Mouse (Mus musculus): ENCODE measurements around the gene Rnase12. TPM values are rescaled to one million over a fixed set of nuclear protein-coding genes. Genes with fewer than 3 reads are reported as not detected.

The Rnase12 gene
- total RNA-seq, 2 experiments from 2014 or later = not detected

- Histone ChIP-seq H3K4me3 (peak overlapping the region; percentile 67; the same call in 1 of the 2 replicates), H3K27ac (peak overlapping the region; percentile 1; the same call in 1 of the 2 replicates)
- no peak for TF ChIP-seq CTCF (IDR thresholded peaks at IDR 0.05)
- DNase-seq (ENCODE audit: extremely low spot score in 1 of 2, low spot score in 2 of 2) = no peak
- intact Hi-C loops (cut with DNase I) = loop anchor here (10.0 kb wide), 1 partner anchor 1013 kb away; the partner anchor contains the start of gene Hnrnpc
Measured at GRCm38 (mm10) chr14:51092073-51092620, 34.7 kb upstream of the Rnase12 start.

- H3K27ac ChIP-seq = peak within 1 kb of the TSS; percentile 87
- peak within 1 kb of the TSS; percentile 67 for H3K4me3 ChIP-seq
- intact Hi-C loops (cut with DNase I) = loop anchor here (10.0 kb wide), 1 partner anchor 1014 kb away; the partner anchor contains the start of gene Hnrnpc
- no peak for TF ChIP-seq CTCF (IDR thresholded peaks at IDR 0.05)
- DNase-seq (ENCODE audit: extremely low spot score in 1 of 2, low spot score in 2 of 2) = peak; percentile 34 to 43
Measured at GRCm38 (mm10) chr14:51090921-51091900, 33.8 kb upstream of the Rnase12 start, which contains the start of the genes Rnase4 and Ang. Gene Rnase4 (plus strand): TSS chr14:51091077. Gene Ang (plus strand): TSS chr14:51091150.

- no peak for TF ChIP-seq CTCF (IDR thresholded peaks at IDR 0.05)
- Histone ChIP-seq H3K4me3 (peak overlapping the region; percentile 67), H3K27ac (peak overlapping the region; percentile 87)
- peak; percentile 84 to 88 for DNase-seq (ENCODE audit: extremely low spot score in 1 of 2, low spot score in 2 of 2)
- intact Hi-C loops (cut with DNase I) = loop anchor here (10.0 kb wide), 1 partner anchor 1015 kb away; the partner anchor contains the start of gene Hnrnpc
Measured at GRCm38 (mm10) chr14:51090077-51090781, 32.8 kb upstream of the Rnase12 start.

GRCm38 (mm10) chr14:51089674-51090076, 32.2 kb upstream of the Rnase12 start:
- Histone ChIP-seq H3K27ac (peak overlapping the region; percentile 87), H3K4me3 (peak overlapping the region; percentile 67)
- intact Hi-C loops (cut with DNase I) = loop anchor here (1.0 to 10.0 kb wide), 5 partner anchors 25 to 1305 kb away; partner anchors contain the start of genes Armh4, Ccnb1ip1, Hnrnpc and Parp2
- DNase-seq (ENCODE audit: extremely low spot score in 1 of 2, low spot score in 2 of 2) = no peak
- TF ChIP-seq CTCF (IDR thresholded peaks at IDR 0.05) = no peak

GRCm38 (mm10) chr14:51088970-51089673, 31.7 kb upstream of the Rnase12 start:
- DNase-seq (ENCODE audit: extremely low spot score in 1 of 2, low spot score in 2 of 2) = peak; percentile 95 to 98
- intact Hi-C loops (cut with DNase I) = loop anchor here (1.0 to 10.0 kb wide), 4 partner anchors 25 to 1304 kb away; partner anchors contain the start of genes Armh4, Ccnb1ip1, Parp2 and Pip4p1
- no peak for TF ChIP-seq CTCF (IDR thresholded peaks at IDR 0.05)
- Histone ChIP-seq H3K27ac (peak overlapping the region; percentile 68), H3K4me3 (peak overlapping the region; percentile 67)

- intact Hi-C loops (cut with DNase I) = loop anchor here (2.0 to 10.0 kb wide), 3 partner anchors 158 to 1304 kb away; partner anchors contain the start of genes Armh4, Ccnb1ip1, Parp2 and Pip4p1
Measured at GRCm38 (mm10) chr14:51088166-51088969, 30.9 kb upstream of the Rnase12 start.

GRCm38 (mm10) chr14:51087762-51088161, 30.3 kb upstream of the Rnase12 start:
- Histone ChIP-seq H3K27ac (peak overlapping the region; percentile 45; the same call in 1 of the 2 replicates), H3K4me3 (peak overlapping the region; percentile 67)
- no peak for DNase-seq (ENCODE audit: extremely low spot score in 1 of 2, low spot score in 2 of 2)
- TF ChIP-seq CTCF (IDR thresholded peaks at IDR 0.05) = no peak
- intact Hi-C loops (cut with DNase I) = loop anchor here (2.0 to 10.0 kb wide), 3 partner anchors 157 to 1303 kb away; partner anchors contain the start of genes Armh4, Ccnb1ip1, Parp2 and Pip4p1

More at GRCm38 (mm10) chr14:51088166-51088969, 30.9 kb upstream of the Rnase12 start:
- H3K4me3 ChIP-seq = peak overlapping the region; percentile 67
- no peak for TF ChIP-seq CTCF (IDR thresholded peaks at IDR 0.05)
- peak overlapping the region; percentile 68 for H3K27ac ChIP-seq
- DNase-seq (ENCODE audit: extremely low spot score in 1 of 2, low spot score in 2 of 2) = peak; percentile 82 to 88

- TF ChIP-seq CTCF (IDR thresholded peaks at IDR 0.05) = no peak
- Histone ChIP-seq H3K27ac (no peak overlapping the region), H3K4me3 (no peak overlapping the region)
- intact Hi-C loops (cut with DNase I) = loop anchor here (10.0 kb wide), 1 partner anchor 1301 kb away; the partner anchor contains the start of gene Armh4
- DNase-seq (ENCODE audit: extremely low spot score in 1 of 2, low spot score in 2 of 2) = no peak
Measured at GRCm38 (mm10) chr14:51085911-51086310, 28.4 kb upstream of the Rnase12 start.

GRCm38 (mm10) chr14:51085086-51085485, 27.6 kb upstream of the Rnase12 start:
- DNase-seq (ENCODE audit: extremely low spot score in 1 of 2, low spot score in 2 of 2) = no peak
- intact Hi-C loops (cut with DNase I) = loop anchor here (10.0 kb wide), 1 partner anchor 1300 kb away; the partner anchor contains the start of gene Armh4
- no peak for TF ChIP-seq CTCF (IDR thresholded peaks at IDR 0.05)
- H3K4me3 ChIP-seq = no peak overlapping the region
- H3K27ac ChIP-seq = no peak overlapping the region
